Mouse (Mus musculus): Measurements from ENCODE around the gene A730071L15Rik. TPM values are rescaled to one million over a fixed set of nuclear protein-coding genes. Genes with fewer than 3 reads are reported as not detected.

A730071L15Rik gene
- 0.23 and 0.30 TPM in 2 replicates for polyA plus RNA-seq (2012; rRNA removed)
- polyA plus RNA-seq (2014; fragmentation: Nextera tagmentation; extraction: Ambion mirVana): 0.48 and 0.76 TPM in 2 replicates

DNA sequence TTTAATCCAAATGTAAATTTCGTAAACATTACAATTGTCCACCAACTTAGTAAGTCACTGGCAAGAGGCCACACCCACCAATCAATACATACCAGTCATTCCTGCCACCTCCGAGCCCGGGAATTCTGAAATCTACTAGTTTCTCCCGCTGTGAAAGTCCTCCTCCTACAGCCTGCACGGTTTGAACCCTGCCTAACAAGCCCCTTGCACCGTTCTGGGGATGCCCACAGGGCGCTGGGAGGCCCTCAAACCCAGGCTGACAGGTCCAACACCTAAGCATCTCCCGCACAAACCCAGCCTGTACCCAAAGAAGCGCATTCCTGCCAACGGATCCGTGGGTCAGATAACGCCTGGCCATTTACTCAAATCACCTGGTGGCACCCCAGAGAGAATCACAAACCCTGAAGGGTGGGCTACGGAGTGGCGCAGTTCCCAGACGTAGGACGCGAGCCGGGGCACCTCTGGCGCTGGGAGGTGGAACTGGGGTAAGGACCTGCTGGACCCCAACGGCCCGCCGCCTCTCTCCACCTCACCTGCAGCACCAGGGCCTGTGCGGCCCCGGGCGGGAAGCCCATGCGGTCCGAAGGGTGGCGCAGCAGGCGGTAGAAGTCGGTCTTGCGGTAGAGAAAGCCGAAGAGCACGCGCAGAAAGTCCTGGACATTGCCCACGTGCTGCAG is at the start of gene A730071L15Rik:
A730071L15Rik (plus strand) TSS at position 620 of the 677 bp plus-strand sequence.
- DNase-seq (ENCODE audit: low spot score): no peak
- Histone ChIP-seq H3K36me3 (ENCODE audit: control insufficient read depth, insufficient read depth, low read length) (no peaks in the 10 kb centered on the region), H3K27ac (replicated peaks; ENCODE audit: low read depth, low read length) (peak within 1 kb of the TSS; percentile 93), H3K27me3 (ENCODE audit: control insufficient read depth, insufficient read depth, low read length) (no peaks in the 10 kb centered on the region), H3K4me2 (replicated peaks; ENCODE audit: low read depth, low read length, severe bottlenecking) (peak within 1 kb of the TSS; percentile 87), H3K4me1 (ENCODE audit: control insufficient read depth, insufficient read depth, low read length) (peaks cover 10% of the 10 kb centered on the region), H3K9ac (ENCODE audit: low read depth, low read length, severe bottlenecking) (peak within 1 kb of the TSS; percentile 86), H3K4me3 (replicated peaks; ENCODE audit: low read length) (peak within 1 kb of the TSS; percentile 98), H3K9me3 (ENCODE audit: control insufficient read depth, low read length) (no peaks in the 10 kb centered on the region)
- TF ChIP-seq POLR2A (IDR thresholded peaks at IDR 0.05; ENCODE audit: borderline replicate concordance, extremely low read depth, insufficient read depth, insufficient read length): no peak
- WGBS: 2% methylated on average over 26 of the region's 35 CpGs
- ATAC-seq (ENCODE audit: low FRiP score, low read depth): peak; percentile 43

DNA sequence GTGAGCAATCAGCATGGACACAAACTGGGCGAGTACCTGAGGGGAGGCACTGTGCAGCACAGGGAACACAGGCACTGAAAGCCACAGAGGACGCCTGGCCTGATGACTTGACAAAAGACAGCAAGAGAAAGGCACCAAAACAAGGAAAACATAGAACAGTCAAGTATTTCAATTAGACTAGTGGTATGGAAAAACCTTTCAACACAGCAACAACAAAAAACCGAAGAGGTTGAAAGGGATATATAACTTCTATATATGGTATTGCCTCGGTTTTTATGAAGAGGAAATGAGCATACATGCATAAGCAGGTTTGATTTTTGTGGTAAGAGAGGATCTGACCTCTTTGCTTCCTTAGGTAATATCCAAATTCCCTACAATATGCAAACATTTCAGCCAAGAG is 47.0 kb upstream of the A730071L15Rik start:
- no peak overlapping the region for H3K4me3 ChIP-seq (replicated peaks; ENCODE audit: low read length)
- no peak for ATAC-seq (ENCODE audit: low FRiP score, low read depth)
- no peak for DNase-seq (ENCODE audit: low spot score)
- no peaks in the 10 kb centered on the region for H3K27me3 ChIP-seq (ENCODE audit: control insufficient read depth, insufficient read depth, low read length)
- no peak overlapping the region for H3K4me2 ChIP-seq (replicated peaks; ENCODE audit: low read depth, low read length, severe bottlenecking)
- no peaks in the 10 kb centered on the region for H3K9me3 ChIP-seq (ENCODE audit: control insufficient read depth, low read length)
- peaks cover 20% of the 10 kb centered on the region for H3K36me3 ChIP-seq (ENCODE audit: control insufficient read depth, insufficient read depth, low read length)
- no peak overlapping the region for H3K9ac ChIP-seq (ENCODE audit: low read depth, low read length, severe bottlenecking)
- WGBS: 83% methylated on average over 4 of the region's 4 CpGs
- peaks cover 14% of the 10 kb centered on the region for H3K4me1 ChIP-seq (ENCODE audit: control insufficient read depth, insufficient read depth, low read length)
- no peak for TF ChIP-seq POLR2A (IDR thresholded peaks at IDR 0.05; ENCODE audit: borderline replicate concordance, extremely low read depth, insufficient read depth, insufficient read length)
- H3K27ac ChIP-seq (replicated peaks; ENCODE audit: low read depth, low read length): no peak overlapping the region

DNA sequence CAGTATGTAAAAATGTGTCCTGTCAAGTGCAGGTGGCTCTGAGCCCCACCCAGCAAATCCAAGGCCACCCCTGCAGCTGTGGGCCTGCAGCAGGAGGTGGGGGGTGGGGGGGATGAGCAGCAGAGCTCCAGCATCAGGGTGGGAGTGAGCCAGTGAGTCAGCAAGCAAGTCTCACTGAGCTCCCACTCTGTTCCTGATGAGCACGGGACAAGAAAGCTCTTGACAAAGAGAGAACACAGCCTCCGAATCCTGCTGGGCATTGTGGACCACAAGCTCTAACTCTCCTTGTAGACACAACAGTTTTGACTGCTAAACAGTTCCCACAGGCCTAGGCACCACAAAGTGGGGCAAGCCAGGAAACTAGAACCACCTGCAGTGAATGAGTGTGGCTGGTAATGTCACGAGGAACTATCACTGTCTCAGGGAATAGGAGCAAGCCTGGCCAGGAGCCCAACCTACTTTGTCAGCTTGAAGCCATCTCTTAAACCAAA is 45.6 kb upstream of the A730071L15Rik start:
- no peak overlapping the region for H3K27ac ChIP-seq (replicated peaks; ENCODE audit: low read depth, low read length)
- H3K9me3 ChIP-seq (ENCODE audit: control insufficient read depth, low read length): no peaks in the 10 kb centered on the region
- no peak for TF ChIP-seq POLR2A (IDR thresholded peaks at IDR 0.05; ENCODE audit: borderline replicate concordance, extremely low read depth, insufficient read depth, insufficient read length)
- no peak overlapping the region for H3K4me3 ChIP-seq (replicated peaks; ENCODE audit: low read length)
- no peak for DNase-seq (ENCODE audit: low spot score)
- H3K4me1 ChIP-seq (ENCODE audit: control insufficient read depth, insufficient read depth, low read length): peaks cover 14% of the 10 kb centered on the region
- 44% methylated on average over 3 of the region's 3 CpGs for WGBS
- H3K36me3 ChIP-seq (ENCODE audit: control insufficient read depth, insufficient read depth, low read length): peaks cover 13% of the 10 kb centered on the region
- ATAC-seq (ENCODE audit: low FRiP score, low read depth): peak; percentile 78
- H3K27me3 ChIP-seq (ENCODE audit: control insufficient read depth, insufficient read depth, low read length): no peaks in the 10 kb centered on the region
- no peak overlapping the region for H3K4me2 ChIP-seq (replicated peaks; ENCODE audit: low read depth, low read length, severe bottlenecking)
- no peak overlapping the region for H3K9ac ChIP-seq (ENCODE audit: low read depth, low read length, severe bottlenecking)

DNA sequence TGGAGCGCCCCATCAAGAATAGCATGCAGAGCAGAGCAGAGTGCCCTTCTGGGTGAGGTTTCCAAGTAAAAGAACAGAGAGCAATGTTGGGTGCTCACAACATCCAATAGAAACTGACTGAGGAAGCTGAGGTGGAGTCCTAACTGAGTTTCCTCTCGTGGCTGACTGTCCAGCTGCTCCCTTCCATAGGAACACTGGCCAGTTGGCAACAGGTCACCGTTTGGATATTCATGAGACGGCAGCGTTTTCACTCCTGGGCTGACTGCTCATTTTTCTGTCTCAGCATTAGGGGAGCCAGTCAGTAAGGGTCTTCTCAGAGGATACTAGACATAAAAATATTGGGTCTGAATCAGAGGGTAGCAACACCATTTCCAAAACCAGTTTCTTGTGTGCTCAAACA is 43.2 kb upstream of the A730071L15Rik start:
- WGBS: 87% methylated on average over 5 of the region's 5 CpGs
- Histone ChIP-seq H3K4me2 (replicated peaks; ENCODE audit: low read depth, low read length, severe bottlenecking) (no peak overlapping the region), H3K36me3 (ENCODE audit: control insufficient read depth, insufficient read depth, low read length) (no peaks in the 10 kb centered on the region), H3K27ac (replicated peaks; ENCODE audit: low read depth, low read length) (no peak overlapping the region), H3K4me1 (ENCODE audit: control insufficient read depth, insufficient read depth, low read length) (peaks cover 14% of the 10 kb centered on the region), H3K4me3 (replicated peaks; ENCODE audit: low read length) (no peak overlapping the region), H3K27me3 (ENCODE audit: control insufficient read depth, insufficient read depth, low read length) (no peaks in the 10 kb centered on the region), H3K9me3 (ENCODE audit: control insufficient read depth, low read length) (no peaks in the 10 kb centered on the region), H3K9ac (ENCODE audit: low read depth, low read length, severe bottlenecking) (no peak overlapping the region)
- DNase-seq (ENCODE audit: low spot score) (no peak), ATAC-seq (ENCODE audit: low FRiP score, low read depth) (no peak)
- no peak for TF ChIP-seq POLR2A (IDR thresholded peaks at IDR 0.05; ENCODE audit: borderline replicate concordance, extremely low read depth, insufficient read depth, insufficient read length)

DNA sequence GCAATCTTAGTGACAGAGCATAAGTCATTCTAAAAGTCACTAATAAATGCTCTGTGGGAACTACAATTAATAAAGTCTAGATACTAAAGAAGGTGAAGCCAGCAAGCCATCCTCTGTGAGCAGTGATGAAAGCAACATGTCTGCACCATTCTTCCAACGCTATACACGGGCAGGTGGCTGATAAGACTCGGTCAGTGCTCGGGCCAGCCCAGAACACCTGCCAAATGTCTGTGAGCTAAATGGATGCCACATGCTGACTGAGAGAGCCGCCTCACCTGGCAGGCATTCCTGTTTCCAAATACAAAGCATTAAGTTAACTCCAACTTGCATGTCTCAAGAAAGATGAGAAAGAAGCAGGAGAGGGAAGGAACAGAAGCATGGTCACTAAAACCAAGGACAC is 42.7 kb upstream of the A730071L15Rik start:
- Histone ChIP-seq H3K4me3 (replicated peaks; ENCODE audit: low read length) (no peak overlapping the region), H3K4me2 (replicated peaks; ENCODE audit: low read depth, low read length, severe bottlenecking) (no peak overlapping the region), H3K9ac (ENCODE audit: low read depth, low read length, severe bottlenecking) (no peak overlapping the region), H3K4me1 (ENCODE audit: control insufficient read depth, insufficient read depth, low read length) (peaks cover 14% of the 10 kb centered on the region), H3K27ac (replicated peaks; ENCODE audit: low read depth, low read length) (no peak overlapping the region), H3K9me3 (ENCODE audit: control insufficient read depth, low read length) (no peaks in the 10 kb centered on the region), H3K27me3 (ENCODE audit: control insufficient read depth, insufficient read depth, low read length) (no peaks in the 10 kb centered on the region), H3K36me3 (ENCODE audit: control insufficient read depth, insufficient read depth, low read length) (no peaks in the 10 kb centered on the region)
- WGBS: 59% methylated on average over 5 of the region's 5 CpGs
- ATAC-seq (ENCODE audit: low FRiP score, low read depth) (no peak), DNase-seq (ENCODE audit: low spot score) (no peak)
- no peak for TF ChIP-seq POLR2A (IDR thresholded peaks at IDR 0.05; ENCODE audit: borderline replicate concordance, extremely low read depth, insufficient read depth, insufficient read length)
